Mouse (Mus musculus) gastrocnemius, postnatal 4 days (tissue): ENCODE results near the gene Kdelc2. TPM values are rescaled to one million over a fixed set of nuclear protein-coding genes. Genes with fewer than 3 reads are reported as not detected.

Experiments
- DNase-seq, 2 experiments: peaks; one replicate each; pipeline ENCODE4 v3.0.0; 2021 to 2022; ENCODE audit warnings: low spot score in 2 of 2, mixed read lengths in 2 of 2
- long read RNA-seq, 2 experiments: library from polyadenylated mRNA; stranded (forward); transcript quantifications; one replicate each; pipeline ENCODE4 v2.0.0; 2021
- total RNA-seq, 2 experiments: library from RNA; stranded (reverse); gene quantifications; 2 replicates each; pipeline ENCODE4 v1.2.3; 2021

Kdelc2 gene
- total RNA-seq: 10 to 100 TPM; 25.3 to 25.5 TPM
- long read RNA-seq, experiment 1, transcript Kdelc2-201 (8 exons, 3,642 nt): major isoform, 46 of 70 reads
- long read RNA-seq, experiment 1, partial matches to known transcripts: 20 of 70 reads
- long read RNA-seq, experiment 1, other reads (novel, unspliced or antisense): 4 of 70 reads
- long read RNA-seq, experiment 2, transcript Kdelc2-201 (8 exons, 3,642 nt): major isoform, 43 of 64 reads
- long read RNA-seq, experiment 2, partial matches to known transcripts: 13 of 64 reads
- long read RNA-seq, experiment 2, other reads (novel, unspliced or antisense): 8 of 64 reads

- peak; percentile 57 to 77 for DNase-seq
Observed at GRCm38 (mm10) chr9:53383951-53384866, at the start of gene Kdelc2. Gene Kdelc2 (plus strand): TSS chr9:53384025.

GRCm38 (mm10) chr9:53335131-53335530 lies 48.7 kb upstream of the Kdelc2 start:
- no peak for DNase-seq

GRCm38 (mm10) chr9:53339603-53340002 lies 44.2 kb upstream of the Kdelc2 start:
- DNase-seq: no peak

- no peak for DNase-seq
Observed at GRCm38 (mm10) chr9:53340328-53340916, 43.4 kb upstream of the Kdelc2 start.

GRCm38 (mm10) chr9:53340969-53341368 lies 42.9 kb upstream of the Kdelc2 start:
- no peak for DNase-seq

- no peak for DNase-seq
Observed at GRCm38 (mm10) chr9:53341981-53342380, 41.8 kb upstream of the Kdelc2 start.

- no peak for DNase-seq
Observed at GRCm38 (mm10) chr9:53344646-53345432, 39.0 kb upstream of the Kdelc2 start.

DNA sequence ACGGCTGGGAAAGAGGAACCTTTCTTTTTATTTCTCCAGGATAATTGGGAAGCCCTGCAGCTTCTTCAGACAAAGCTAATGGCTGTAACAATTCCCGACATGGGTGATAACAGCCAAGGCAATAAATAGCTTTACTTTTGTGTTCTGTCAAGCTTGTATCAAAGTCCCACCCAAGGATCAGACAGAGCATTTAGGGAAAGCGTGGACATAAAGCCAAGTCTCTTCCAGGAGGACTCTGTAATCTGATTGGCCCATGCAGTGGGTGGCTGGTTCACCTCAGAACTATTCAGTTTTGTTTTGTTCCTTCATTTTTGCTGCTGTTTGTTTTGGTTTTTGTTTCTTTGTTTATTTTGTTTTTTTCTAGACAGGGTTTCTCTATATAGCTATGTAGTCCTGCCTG lies 38.1 kb upstream of the Kdelc2 start:
- no peak for DNase-seq

DNA sequence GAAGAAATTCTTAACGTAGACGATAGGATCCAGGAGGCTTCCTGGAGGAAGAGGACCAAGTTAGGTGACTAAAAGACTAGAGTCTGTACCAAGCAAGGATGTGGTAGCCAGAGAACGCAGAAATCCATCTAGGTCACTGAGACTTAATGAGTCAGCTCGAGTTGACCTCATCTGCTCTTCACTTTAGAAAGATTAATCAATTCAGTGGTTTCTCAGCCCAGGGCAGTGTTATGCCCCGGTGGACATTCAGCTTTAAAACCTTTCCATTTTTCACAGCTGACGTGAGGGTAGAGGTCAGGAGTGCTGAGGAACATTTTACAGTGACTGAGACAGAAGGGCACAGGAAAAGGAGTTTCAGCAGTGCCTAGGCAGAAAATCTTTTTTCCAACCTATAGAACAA lies 37.4 kb upstream of the Kdelc2 start:
- no peak for DNase-seq

DNA sequence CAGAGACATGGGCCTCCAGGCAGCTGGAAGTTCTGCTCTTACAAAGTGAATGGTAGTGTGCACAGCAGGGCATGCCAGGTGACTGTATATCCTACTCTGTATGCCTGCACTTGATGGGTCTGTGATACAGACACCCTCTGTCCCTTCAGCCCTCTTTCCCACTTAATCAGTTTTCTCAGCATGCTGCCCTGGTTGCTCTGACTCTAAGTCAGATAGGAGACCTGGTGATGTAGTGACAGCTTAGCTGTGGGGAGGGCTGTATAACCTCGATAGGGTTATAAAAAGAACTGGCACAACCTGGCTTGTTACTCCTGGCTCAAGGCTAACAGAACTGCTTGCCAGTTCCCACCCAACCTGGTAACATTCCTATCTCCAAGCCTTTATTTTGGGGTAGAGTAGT lies 34.6 kb upstream of the Kdelc2 start:
- no peak for DNase-seq

DNA sequence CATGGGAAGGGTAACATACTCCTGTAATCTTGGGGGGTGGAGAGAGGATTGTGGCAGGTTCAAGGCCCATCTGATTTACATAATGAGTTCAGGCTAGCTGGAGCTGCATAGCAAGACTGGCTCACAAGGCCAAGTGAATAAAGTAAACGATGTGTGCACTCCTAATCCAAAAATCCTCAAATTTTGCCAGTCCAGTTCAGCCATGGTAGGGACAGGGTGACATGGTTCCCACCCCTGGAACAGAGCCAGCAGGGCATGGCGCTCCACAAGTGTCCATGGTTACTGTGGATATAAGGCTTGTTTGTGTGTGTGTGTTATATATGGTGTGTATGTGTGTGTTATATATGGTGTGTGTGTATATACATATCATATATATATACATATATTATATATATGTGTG lies 33.5 kb upstream of the Kdelc2 start:
- no peak for DNase-seq

GRCm38 (mm10) chr9:53351899-53352298 lies 31.9 kb upstream of the Kdelc2 start:
- DNase-seq: no peak

DNA sequence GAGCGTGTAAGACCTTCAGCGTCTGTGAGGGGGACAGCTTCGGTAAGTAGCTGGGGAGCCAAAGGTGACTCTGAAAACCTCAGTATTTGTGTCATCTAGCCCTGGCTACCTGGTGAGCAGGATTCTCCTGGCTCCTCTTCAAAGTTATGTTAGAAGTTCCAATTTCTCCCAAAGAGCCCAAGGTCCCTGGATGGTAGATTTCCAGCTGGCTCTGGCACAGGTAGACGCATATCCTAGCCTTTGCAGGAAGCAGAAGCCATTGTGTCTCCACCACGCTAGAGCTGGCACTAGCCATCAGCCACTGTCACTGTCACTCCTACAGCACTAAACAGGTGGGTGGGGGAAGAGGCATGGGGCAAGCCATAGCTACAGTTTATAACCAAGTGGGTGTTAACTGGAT lies 30.7 kb upstream of the Kdelc2 start:
- DNase-seq: no peak

DNA sequence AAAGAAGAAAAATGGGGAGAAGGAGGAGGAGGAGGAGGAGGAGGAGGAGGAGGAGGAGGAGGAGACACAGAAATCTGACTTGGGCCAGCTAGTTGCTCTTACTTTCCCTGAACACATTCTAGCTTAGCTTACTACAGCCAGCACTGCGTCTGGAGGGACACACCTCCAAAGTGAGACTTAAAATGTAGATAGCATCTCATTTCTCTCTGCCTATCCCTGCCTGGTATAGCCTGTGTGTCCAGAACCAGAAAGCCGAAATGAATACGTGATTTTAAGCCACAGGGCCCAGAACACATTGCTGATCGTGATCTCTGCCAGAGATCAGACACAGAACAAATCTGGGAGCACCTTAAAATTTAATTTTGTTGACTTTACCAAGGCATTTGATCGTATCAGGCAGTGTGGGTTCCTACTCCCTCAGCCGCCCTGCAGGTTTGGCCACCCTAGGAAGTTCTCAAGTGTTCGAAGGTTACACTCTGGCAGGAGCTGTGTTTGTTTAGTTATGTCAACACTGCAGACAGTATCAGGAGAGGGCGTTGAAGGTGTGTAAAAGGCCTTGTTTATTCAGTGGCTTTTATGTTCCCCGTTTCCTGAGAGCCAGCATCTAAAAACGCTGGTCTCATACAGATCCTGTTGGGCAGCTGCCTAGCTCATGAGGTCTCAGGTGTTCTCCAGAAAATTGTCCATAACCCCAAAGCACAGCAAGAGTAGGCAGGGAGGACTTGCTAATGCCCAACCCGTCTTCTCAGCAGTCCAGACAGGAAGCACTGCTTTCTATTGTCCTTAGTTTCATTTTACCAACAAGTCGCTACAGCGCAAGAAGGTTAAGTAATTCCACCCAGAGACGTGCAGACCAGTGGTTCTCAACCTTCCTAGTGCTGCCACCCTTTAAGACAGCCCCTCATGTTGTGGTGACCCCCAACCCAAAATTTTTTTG lies 27.3 kb upstream of the Kdelc2 start:
- DNase-seq: no peak

GRCm38 (mm10) chr9:53371339-53371738 lies 12.5 kb upstream of the Kdelc2 start:
- DNase-seq: no peak

GRCm38 (mm10) chr9:53375907-53376306 lies 7.9 kb upstream of the Kdelc2 start:
- DNase-seq: no peak

DNA sequence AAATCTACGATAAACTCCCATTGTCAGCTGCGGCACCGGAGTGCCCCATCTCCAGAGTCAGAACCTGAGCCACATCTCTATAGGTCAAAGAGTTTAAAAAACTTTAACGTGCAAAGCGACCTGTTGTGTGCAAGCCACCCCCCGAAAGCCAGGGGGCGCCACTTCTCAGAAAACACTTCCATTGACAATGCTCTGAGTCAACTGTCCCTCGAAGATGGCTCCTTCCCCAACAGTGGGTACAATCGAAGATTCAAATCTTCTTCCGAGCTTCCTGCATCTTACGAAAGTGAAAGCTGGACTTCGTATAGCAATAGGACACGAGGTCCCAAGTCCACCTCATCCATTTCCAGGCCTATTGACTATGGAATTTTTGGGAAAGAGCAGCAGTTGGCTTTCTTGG lies 7.0 kb upstream of the Kdelc2 start:
- DNase-seq: no peak

DNA sequence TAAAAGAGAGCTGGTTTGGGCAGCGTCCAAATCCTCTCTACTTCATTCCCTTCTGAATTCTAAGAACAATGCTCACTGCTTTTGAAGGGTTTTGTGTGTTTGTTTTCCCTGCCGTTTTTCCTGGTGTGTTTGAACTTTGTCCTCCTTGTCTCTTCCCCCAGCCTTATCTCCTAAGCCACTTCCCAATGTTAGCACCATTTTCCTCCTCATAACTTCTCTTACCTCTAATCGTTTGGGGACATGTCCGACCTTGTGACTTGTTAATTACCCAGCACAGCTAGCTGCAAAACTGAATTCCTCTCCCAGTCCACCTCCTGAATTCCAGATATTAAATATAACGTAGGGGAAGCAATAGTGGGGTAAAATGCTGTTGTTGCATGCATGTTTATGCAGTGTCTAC lies 6.2 kb upstream of the Kdelc2 start:
- DNase-seq: no peak

- no peak for DNase-seq
Observed at GRCm38 (mm10) chr9:53378171-53378570, 5.7 kb upstream of the Kdelc2 start.

GRCm38 (mm10) chr9:53380595-53380994 lies 3.2 kb upstream of the Kdelc2 start:
- no peak for DNase-seq
